Mouse (Mus musculus): ENCODE measurements around the gene Phrf1.

- TF ChIP-seq CTCF (IDR thresholded peaks at IDR 0.05; ENCODE audit: low read depth), result no peak
- TF ChIP-seq EP300 (IDR thresholded peaks at IDR 0.05; ENCODE audit: low read depth), result no peak
Measured at GRCm38 (mm10) chr7:141191796-141192685, 36.5 kb upstream of the Phrf1 start.

All from heart, postnatal 0 days (tissue).